Mouse (Mus musculus): ENCODE data around the gene Ankrd44.

The Ankrd44 gene

DNA sequence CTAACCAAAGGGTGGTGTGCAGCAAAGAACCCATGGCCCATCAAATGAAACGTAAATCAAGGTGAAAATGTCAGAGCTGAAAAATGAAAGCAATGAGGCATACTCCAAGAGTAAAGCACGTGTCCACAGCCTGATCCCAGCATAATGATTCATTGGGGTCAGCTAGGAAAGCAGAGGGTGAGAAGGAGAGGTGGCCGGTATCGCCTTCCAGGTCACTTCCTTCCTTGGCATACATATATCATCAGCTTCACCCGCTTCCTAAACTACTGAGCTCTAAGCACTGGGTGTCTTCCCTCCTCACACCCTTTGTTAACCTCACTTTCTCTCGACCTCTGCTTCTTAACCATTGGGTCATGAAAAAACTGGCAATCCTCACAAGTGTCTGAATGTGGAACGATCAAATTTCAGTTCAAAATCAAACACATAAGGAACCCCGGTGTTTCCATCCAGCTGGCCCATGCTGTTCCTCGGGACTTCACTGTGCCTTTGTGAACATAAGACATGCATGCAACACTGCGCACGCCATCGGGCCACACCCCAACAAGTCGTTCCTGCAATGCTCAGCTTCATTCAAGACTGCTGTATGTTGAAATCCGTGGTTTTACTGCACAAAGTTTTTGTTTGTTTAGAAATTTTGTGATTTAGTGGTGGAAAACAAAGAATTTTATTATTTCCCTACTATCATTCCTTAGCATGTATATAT, 101.9 kb downstream of the Ankrd44 start:
- DNase-seq (ENCODE audit: low read depth in 2 of 2, low spot score in 2 of 2) = no peak

DNA sequence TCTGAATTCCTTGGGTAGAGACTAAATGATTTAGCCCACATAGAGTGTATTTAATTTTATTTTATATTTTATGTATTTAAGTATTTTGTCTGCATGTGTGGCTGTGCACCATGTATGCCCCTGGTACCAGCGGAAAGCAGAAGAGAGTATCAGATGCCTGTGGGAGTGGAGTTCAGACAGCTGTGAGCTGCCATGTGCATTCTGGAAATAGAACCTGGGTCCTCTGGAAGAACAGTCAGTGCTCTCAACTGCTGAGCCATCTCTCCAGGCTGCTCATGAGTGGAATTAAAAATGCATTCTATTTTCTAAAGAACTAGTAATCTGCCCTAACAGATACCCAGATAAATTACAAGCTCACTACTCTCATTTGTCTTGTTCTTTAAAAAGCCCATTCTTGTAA, 104.4 kb downstream of the Ankrd44 start:
- DNase-seq (ENCODE audit: low read depth in 2 of 2, low spot score in 2 of 2) = no peak

DNA sequence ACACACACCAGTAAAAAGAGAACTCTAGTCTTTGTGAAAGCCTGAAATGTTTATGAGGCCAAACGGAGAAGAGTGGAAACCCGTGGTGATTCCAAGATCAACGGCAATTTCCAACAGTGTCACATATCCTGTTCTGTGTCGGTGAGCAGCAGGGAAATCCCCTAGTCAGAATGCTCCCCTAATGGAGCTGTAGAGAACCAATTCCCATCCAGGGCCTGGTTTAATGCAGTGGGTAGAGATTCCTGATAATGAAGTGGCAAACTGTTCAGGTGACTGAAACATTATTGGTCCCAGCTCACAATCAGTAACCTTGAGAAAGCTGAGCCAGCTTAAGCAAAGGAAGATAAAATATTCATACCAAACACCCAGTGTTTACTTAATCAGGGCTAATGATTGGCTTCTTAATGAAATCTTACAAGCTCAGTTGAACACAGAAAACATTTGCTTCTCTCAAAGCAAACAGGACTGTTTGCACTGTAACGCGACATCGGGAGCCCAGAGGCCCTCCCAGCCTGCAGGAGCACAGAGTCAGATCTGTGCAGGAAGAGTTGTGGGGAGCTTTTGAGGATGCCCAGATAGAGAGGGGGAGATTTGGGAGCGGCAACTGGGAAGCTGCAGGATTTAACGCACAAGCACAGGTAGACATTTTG, 110.9 kb downstream of the Ankrd44 start:
- DNase-seq (ENCODE audit: low read depth in 2 of 2, low spot score in 2 of 2) = no peak

DNA sequence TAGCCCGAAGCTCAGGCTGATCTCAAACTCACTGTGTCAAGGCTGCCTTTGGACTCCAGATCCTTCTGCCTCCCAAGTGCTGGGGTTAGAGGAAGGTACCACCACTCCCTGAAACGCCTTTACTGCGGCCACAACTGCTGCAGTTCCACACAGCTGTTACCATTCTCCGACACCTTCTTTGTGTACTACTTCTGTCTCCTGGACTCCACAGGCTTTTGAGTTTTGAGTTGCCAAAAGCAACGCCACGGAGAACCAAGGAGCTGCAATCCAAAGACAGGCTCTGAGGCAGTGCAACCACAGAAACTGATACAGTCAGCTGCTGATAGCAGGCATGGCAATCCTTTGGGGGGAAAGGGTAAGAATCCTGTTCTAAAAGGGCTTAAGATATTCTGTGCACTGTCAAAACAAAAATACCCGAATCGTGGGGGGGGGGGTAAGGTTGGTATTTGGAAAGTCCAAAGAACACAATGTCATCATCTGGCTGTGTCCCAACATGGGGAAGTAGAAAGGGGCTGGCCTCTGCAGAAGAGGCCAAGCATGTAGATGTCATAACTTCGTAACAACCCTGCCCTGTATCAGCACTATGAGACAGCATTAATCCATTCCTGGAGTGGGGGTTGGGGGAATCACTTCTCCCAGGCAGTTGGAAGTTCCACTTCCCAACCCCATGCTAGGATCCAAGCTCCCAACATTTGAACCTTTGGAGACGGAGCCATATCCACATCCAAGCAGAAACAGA, 116.2 kb downstream of the Ankrd44 start:
- DNase-seq (ENCODE audit: low read depth in 2 of 2, low spot score in 2 of 2) = no peak

DNA sequence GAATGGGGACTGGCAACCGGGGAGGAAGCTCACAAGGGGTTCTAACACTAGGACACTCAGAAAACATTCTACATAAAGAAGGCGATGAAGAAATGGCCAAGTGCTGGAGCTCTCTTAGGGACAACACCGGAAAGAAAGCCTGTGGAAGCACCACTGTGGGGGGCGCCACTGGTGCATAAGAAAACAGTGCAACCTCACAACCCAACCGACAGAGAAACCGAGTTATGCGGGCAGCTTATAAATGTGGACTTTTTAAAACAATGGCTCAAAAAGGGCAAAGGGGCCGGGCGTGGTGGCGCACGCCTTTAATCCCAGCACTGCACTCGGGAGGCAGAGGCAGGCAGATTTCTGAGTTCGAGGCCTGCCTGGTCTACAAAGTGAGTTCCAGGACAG, 117.1 kb downstream of the Ankrd44 start:
- no peak for DNase-seq (ENCODE audit: low read depth in 2 of 2, low spot score in 2 of 2)

DNA sequence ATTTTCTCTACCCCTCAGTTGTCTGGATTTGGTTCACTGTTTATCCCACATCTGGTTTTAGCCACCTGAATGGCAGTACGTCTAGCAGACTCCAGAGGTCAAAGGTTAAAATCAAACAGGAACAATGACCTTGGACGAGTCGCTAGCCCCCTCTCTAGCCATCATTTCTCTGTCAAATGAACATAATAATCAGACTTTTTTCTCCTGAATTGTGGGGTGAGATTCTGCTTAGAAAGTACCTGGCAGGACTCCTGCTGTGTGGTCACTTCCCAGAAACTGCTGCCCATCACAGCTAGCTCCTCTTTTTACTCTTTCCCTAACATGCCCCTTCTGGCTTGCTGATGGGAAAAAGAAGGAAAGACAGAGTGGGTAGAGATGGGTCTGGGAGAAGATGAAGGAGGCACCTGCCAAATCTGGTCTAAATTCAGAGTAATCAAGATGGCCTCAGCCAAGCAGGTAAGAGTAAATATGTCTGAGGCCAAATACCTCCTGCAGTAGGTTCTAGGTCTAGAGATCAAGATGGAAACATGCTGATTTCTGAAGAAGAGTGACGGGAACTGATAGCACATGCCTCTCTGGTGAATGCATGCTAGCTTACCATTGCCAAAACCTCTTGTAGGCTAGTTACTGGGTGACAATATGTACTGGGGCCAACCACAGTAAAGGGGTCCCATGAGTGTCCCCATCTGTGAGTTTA, 117.6 kb downstream of the Ankrd44 start:
- DNase-seq (ENCODE audit: low read depth in 2 of 2, low spot score in 2 of 2) = no peak

DNA sequence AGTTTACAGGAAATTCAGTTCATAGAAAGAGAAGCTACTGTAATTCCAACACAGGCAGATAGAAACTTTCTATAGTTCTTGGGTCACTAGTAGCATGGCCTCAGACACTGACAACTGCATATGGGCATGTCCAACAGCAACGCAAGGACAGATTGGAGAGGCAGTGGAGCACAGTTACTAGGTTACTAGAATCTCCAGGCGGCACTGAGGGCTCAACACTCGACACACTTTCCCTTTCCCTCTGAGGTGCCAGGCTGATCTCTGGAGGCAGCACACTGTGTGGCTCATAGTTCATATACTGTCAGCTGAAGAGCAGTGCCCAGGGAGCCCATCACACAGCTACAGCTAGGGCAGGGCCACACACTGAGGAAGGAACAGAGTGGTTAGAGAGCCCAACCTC, 118.4 kb downstream of the Ankrd44 start:
- no peak for DNase-seq (ENCODE audit: low read depth in 2 of 2, low spot score in 2 of 2)

DNA sequence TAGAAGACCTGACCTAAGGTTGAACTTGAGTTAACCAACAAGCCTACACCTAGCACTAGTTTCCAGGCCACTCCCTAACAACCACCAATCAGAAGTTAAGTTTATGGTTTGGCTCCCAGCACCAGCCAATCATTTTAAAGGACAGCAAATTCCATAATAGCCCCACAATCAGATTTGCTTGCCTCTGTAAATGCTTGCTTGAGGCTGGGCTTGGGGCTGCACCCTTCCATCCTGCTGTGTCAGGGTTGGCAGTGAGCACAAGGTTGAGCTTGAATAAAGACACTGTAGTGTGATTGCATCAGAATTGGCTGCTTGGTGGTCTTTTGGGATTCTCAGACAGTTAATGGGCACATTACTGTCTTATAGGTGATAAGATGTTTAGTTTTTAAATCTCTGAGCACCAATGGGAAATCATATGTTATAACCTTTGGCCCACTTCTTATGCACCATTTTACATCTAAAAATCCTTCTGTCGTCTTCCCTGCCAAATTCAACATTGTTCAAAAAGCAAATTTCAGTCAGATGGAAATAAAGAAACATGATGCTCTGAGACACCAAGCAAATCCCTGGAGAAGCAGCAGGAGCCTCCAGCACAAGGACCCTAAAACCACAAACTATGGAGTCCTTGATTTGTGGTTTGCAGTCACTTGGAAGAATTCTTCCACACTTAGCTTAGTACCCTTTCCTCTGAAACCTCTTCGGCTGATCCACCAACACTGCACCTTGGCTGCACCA, 119.9 kb downstream of the Ankrd44 start:
- DNase-seq (ENCODE audit: low read depth in 2 of 2, low spot score in 2 of 2) = no peak

DNA sequence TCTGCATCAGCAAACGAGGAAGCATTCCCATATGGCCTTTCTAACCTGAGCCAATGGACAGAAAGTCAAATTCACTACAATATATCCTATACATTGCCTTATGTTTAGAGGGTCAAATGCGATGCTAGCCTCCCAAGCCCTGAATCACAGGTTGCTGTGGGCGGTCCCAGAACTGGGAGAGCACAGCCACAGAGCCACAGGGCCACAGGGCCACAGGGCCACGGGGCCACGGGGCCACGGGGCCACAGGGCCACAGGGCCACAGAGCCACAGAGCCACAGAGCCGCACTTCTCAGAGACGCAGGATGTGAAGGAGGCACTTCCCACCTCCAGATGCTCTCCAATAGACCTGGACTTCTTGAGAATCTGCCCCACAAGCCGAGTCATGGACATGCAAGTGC, 121.8 kb downstream of the Ankrd44 start:
- DNase-seq (ENCODE audit: low read depth in 2 of 2, low spot score in 2 of 2) = no peak

DNA sequence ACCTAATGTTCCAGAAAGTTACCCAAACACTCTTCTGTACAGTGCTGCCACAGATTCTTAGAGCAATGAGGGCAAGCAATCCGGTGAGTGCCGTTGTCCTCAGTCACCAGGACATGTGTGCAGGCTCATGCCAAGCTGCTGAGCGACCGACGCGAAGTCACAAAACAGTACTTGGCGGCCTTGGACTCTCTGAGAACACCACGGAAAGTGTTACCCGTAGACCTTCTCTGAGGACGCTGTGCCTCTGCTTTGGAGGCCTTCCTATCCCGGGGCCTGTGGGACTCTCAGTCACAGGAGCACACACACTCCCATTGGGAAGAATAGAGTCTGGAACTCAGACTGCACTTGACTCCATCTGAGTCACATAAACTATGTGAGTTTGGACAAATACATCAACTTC, 123.5 kb downstream of the Ankrd44 start:
- DNase-seq (ENCODE audit: low read depth in 2 of 2, low spot score in 2 of 2) = no peak

DNA sequence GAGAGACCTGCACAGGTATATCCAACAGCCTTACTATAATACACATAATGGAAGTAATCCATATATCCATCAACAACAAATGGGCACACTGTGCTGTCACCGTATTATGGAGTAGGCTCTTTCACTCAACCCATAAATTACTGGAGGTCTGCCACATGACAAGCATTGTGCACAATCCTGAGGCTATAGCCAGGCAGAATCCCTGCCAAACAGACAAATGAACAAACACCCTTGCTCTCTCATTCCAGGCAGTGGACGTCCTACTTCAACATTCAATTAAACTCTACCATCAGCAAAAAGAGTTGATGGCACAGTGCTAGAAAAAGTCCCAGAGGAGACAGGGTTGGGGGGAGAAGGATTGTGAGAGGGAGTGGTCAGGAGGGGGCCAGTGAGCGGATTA, 124.9 kb downstream of the Ankrd44 start:
- DNase-seq (ENCODE audit: low read depth in 2 of 2, low spot score in 2 of 2) = no peak

DNA sequence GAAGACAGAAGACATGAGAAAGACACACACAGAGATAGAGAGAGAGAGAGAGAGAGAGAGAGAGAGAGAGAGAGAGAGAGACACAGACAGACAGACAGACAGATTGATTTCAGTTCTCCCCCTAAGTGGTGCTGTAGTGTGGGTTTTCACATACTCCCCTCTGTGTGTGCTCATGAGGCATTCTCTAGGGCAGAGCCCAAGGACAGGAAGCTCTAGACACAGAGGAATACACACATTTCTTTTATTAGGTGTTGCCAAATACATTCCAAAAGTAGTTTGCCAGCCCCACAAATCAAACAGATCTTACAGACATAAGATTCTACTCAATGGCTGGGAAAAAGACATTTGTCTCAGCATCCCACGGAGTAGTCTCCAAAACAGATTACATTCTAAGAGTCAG, 126.8 kb downstream of the Ankrd44 start:
- DNase-seq (ENCODE audit: low read depth in 2 of 2, low spot score in 2 of 2) = no peak

DNA sequence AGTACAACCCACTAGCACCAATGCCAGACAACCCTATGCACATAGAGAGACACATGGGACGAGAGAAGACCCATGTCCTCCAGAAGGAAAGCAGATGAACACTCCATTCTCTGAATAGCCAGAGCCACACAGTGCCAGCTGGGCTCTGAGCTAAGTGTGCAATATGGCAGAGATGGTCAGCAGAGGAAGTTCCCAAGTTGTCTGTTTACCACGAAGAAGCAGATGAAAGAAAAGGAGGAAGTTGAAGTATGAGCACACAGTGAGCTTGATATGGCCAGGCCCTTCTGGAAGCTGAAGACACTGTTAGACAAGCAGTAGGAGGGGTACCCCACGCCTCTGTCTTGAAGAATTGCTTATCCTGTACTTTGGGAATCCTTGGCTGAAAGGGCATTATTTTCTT, 127.8 kb downstream of the Ankrd44 start:
- no peak for DNase-seq (ENCODE audit: low read depth in 2 of 2, low spot score in 2 of 2)

DNA sequence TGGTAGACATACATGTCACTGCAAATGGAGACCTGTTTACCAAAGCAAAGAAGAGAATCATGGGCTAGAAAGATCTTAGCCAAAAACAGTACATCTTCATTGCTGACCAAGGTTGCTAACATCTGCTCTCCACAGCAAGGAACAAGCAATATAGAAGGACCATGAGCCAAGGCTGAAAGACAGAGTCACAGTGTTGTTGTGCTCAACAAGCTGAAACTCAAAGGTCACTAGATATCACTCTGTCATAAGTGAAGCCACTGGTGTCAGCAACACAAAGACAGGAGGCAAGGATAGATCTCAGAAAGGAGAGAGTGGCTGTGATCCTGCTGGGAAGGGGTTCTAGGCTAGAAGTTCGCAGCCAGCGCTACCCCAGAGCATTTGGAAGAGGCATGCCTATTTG, 131.5 kb downstream of the Ankrd44 start:
- DNase-seq (ENCODE audit: low read depth in 2 of 2, low spot score in 2 of 2) = no peak

DNA sequence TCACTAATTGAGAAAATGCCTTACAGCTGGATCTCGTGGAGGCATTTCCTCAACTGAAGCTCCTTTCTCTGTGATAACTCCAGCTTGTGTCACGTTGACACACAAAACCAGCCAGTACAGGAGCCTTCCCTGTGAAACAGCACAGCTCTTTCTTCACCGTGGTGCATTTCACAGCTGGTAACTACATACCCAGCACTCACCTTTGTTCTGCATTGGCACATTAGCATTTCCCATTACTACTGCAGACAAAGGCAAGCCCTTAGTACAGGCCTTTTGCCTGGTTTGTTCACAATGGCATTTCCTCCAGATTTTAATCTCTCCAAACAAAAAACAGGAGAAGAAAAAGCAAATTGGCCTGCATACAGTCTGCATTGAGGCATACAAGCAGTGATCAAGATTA, 134.8 kb downstream of the Ankrd44 start:
- DNase-seq (ENCODE audit: low read depth in 2 of 2, low spot score in 2 of 2) = no peak

DNA sequence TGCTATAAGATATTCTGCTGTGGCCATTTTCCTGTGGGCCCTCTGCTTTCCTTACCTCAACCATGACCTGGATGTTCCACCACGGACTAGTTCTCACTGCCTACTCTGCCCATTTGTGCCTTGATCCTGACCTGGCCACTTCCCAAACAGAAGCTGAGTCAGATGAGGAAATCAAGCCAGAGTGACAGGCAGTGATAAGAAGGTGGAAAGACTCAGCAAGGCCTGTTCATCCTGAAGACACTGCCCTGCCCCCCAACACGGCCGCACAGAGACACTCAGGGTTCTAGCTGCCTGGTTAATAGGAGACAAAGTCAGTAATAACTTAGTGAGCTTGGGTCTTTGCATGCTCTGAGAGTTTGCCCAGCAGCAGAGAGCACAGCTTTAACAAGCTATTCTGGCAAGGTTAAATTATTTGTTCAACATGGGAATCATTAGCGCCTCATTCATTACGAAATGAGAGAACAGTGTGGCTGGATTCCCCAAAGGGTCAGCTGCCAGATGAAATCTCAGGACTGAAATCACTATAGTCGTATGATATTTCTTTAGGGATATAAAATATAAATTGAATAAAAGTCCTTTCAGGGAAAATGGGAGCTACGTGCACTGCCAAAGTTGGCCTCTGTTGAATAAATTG, 136.7 kb downstream of the Ankrd44 start:
- no peak for DNase-seq (ENCODE audit: low read depth in 2 of 2, low spot score in 2 of 2)

DNA sequence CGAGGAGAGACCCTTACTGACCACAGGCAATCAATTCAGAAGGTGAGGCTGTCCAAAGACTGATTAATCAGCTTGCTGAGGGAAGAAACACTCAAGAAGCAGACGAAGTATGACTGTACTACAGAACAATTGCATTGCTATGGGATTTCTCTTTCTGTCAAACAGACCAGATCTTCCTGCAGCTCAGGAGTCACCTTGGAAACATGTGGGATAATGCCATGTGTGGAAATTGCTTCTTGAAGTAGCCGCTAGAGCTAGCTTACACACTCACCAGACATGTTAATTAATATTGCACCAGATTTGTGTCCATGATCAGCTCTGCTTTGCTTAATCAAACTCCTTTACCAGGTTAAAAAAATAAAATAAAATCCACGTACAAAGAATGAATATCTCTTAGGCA, 137.8 kb downstream of the Ankrd44 start:
- no peak for DNase-seq (ENCODE audit: low read depth in 2 of 2, low spot score in 2 of 2)

DNA sequence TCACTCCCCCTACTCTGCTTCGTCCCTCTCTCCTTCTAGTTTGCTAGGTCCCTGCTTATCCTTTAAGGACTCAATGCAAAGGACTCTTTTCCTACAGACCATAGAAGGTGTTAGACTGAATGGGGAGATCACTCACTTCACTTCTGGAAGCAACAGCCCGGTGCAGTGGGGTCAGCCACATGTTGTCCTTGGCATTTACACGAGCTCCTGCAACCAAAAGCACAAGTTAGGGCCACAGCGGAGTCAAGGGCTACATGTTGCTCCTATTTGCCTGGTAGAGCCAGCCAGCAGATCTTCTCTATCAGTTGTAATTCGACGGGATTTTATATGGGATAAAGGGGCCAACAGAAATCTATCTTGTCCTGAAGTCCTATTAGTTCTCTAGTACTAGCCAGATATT, 148.0 kb downstream of the Ankrd44 start:
- DNase-seq (ENCODE audit: low read depth in 2 of 2, low spot score in 2 of 2) = no peak

DNA sequence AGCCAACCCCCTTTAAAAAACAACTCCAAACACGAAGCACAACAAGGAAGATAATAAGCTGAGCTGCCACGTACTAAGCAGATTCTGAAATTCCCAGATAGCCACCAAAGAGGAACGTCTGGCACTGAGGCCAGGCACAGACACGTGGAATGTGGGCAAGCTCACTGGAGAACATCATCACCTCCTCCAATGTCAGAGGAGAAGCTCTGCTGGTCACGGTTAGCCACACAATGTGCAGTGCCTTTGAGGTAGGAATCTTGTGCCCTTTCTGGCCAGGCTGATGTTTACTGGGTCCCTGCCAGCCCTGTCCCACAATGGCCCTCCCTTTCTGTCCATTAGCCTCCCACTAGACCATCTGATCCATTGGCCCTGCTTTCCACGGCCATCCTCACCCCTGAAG, 149.1 kb downstream of the Ankrd44 start:
- DNase-seq (ENCODE audit: low read depth in 2 of 2, low spot score in 2 of 2) = no peak

DNA sequence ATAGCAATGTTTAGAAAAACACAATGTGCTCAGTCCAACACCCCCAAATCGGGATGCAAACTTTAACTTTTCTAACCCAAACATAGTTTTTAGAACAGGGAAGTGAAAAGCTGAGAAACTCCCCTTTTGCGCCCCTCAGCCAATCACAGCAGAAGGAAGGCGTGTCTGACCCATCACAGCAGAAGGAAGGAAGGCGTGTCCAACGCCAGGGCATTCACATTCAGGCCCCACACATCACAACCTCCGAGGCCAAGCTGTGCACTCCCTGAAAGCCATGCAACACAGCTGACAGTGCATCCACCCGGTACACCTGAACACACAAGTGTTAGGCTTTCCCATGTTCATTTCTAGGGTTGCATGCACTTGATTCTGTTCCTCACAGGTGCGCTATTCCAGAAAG, 150.1 kb downstream of the Ankrd44 start:
- DNase-seq (ENCODE audit: low read depth in 2 of 2, low spot score in 2 of 2) = no peak

DNA sequence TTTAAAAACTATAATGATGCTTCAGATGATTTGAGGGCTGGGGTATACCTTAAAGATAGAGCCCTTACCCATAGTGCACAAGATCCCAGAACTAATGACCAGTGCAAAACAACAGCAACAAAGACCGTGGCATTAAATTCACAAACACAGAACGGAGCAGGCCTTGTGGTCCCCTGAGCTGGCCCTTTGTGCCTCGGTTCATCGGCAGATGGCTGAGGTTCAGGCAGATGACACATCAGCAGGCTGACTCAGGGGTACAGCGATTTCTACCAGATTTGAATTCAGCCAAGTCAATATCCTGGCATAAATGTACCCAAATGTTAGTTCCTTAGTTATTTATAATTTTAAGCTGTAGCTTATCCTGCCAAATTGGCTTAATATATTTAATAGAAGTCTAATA, 153.3 kb downstream of the Ankrd44 start:
- DNase-seq (ENCODE audit: low read depth in 2 of 2, low spot score in 2 of 2) = no peak
